Mouse (Mus musculus) gastrocnemius, adult 18-20 months (tissue): Measurements from ENCODE around the gene Il6. TPM values are rescaled to one million over a fixed set of nuclear protein-coding genes. Genes with fewer than 3 reads are reported as not detected.
"Not testable (repeated sequence)": the region's sequence is repeated elsewhere in the genome, so short reads cannot be mapped to it uniquely, and the experiment has no call there.

ENCODE experiments used
- DNase-seq: peaks from one replicate; pipeline ENCODE4 v3.0.0; 2021; ENCODE audit warnings: low spot score
- long read RNA-seq, 2 experiments: library from polyadenylated mRNA; stranded (forward); transcript quantifications; one replicate each; pipeline ENCODE4 v2.0.0; 2021
- total RNA-seq, 2 experiments: library from RNA; stranded (reverse); gene quantifications; 2 replicates each; pipeline ENCODE4 v1.2.3; 2021

Gene Il6
- under 1 TPM in 1 of 2 experiments, not detected in 1; 0.39 TPM for total RNA-seq
- long read RNA-seq, experiment 1 = 0 reads
- long read RNA-seq, experiment 2 = 0 reads

DNA sequence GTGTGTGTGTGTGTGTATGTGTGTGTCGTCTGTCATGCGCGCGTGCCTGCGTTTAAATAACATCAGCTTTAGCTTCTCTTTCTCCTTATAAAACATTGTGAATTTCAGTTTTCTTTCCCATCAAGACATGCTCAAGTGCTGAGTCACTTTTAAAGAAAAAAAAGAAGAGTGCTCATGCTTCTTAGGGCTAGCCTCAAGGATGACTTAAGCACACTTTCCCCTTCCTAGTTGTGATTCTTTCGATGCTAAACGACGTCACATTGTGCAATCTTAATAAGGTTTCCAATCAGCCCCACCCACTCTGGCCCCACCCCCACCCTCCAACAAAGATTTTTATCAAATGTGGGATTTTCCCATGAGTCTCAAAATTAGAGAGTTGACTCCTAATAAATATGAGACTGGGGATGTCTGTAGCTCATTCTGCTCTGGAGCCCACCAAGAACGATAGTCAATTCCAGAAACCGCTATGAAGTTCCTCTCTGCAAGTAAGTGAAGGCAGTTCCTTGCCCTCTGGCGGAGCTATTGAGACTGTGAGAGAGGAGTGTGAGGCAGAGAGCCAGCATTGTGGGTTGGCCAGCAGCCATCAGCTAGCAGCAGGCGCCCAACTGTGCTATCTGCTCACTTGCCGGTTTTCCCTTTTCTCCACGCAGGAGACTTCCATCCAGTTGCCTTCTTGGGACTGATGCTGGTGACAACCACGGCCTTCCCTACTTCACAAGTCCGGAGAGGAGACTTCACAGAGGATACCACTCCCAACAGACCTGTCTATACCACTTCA is at the start of gene Il6:
Gene Il6 (plus strand): TSS at position 389 of the 778 bp plus-strand sequence.
- peak; percentile 92 for DNase-seq

DNA sequence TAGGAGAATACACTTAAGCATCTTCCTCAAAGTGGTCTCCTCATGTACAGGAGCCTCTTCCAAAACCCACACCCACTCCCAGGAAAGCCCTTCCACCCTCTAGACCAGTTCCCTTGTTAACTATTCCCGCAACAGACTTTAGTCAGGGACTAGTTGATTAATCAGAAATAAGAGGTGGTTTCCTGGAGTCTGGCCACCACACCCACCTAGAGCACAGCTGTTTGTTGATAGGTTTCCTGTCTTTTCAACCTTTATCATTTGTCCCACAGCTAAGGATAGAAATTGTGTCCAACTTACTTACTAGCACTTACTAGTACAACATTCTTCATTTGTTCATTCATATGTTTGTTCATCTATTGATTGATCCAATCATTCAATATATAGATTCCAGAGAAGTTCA is 49.4 kb upstream of the Il6 start:
- DNase-seq = no peak

DNA sequence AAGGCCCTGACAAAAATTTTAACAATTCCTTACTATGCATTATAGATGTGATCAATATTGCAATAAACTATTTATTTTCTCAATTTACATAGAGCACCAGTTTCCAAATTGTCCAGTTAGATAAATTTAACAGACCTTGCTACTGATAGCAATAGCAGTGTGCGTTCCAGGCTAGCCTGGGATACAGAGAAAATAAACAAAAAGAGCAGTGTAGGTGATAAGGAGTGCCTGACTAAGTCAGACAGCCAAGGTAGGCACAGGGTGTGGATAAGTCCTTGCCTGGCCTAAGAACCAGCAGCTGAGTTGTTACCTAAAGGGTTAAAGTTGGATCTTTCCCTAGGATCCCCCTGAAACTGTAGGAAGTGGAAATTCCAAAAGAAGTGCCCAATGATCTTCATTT is 42.7 kb upstream of the Il6 start:
- no peak for DNase-seq

DNA sequence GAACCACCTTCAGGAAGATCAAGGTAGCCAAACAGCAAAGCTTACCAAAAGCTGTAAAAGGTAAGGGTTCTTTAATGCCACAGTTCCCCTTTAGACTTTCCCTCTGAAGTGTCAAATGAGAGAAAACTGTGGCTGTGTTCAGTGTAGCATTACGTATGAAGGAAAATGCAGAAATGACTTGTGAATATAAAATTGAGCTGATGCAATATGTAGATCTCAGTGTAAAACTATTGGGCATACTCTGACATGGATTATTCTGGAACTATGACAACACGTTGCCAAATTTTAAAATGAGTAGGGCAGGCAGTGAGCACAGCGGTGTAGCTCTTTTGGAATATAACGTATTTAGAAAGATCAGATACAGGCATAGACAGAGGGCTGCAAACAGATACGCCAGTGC is 40.1 kb upstream of the Il6 start:
- no peak for DNase-seq

DNA sequence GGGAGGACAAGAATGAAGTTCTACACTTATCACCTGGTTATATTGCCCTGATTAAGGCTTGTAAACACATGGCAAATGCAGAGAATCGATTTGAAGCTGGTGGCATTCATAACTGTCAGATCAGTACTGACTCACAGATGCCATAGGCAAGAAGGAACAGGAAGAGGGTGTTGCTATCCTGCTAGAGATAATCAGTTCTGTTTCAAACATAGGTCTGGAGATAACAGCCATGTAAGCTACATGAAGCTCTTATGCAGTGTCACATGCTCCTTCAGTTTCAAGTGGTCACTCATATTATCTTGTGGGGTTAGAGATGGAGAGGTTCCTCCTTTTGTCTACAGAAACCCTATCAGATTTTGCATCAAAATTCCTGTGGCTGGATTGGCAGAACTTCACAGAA is 39.4 kb upstream of the Il6 start:
- no peak for DNase-seq

DNA sequence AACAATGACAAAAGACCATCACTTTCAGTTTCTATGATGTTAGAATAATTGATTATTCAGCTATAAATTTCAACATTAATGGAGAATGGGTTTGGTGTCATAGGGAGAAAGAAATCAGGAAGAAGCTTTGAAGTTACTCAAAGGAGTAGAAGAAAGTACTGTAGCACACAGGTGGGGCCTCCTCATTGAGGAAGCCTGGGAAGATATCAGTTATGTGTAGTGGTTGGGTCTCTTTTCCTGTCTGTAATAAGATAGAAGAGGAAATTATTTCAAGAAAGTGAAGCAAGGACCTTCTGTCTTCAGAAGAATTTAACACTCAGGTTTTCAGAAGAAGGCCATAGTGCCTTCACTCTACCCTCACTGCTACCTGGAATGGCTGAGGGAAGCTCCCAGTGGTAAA is 38.8 kb upstream of the Il6 start:
- no peak for DNase-seq

DNA sequence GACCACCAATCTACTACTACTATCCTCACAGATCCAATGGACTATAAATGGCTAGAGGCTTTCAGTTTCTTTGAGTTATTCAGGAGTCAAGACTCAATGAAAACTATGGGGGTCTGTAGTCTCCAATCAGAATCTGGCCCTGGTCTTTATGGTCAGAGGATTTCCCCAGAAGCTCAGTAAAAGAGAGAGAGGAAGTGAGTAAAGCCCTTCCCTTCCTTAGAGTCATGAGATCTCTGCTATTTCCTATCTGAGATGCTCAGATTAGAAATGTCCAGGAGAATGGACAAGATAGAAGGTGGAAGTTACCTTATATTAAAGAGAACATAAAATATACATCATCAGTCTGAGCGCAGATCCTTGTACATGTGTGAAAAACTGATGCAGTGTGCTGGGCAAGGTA is 19.3 kb upstream of the Il6 start:
- no peak for DNase-seq

DNA sequence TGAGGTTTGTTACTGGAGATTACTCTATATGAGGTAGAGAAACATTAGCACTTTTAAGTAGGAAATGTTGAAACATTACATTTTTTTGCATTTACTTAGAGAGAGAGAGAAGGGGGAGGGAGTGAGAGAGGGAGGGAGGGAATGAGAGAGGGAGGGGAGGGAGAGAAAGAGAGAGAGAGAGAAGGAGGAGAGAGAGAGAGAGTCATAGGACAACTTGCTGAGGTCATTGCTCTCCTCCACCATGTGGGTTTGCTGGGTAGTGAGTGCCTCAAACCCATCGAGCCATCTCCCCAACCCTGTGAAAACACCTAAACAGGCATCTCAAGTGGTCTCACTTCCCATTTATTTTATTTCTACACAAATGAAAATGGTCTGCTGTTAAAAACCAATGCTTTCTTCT is 18.6 kb upstream of the Il6 start:
- no peak for DNase-seq

DNA sequence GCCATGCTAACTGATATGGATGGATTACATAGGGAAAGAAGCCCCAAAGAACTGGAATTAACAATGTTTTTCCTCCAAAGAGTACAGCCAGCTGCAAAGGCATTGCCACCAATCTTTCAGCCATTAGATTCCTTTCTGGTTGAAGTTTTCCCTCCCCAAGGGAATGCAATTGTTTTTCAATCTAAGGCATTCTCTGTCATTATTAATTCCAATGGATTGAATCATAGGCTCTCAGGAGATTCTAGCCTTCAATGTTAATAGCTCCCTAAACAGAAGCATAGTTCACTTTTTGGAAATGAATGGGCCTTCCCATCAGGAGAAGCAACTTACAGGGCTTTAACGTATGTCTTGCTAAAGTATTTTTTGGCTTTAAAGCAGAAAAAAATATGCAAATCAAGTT is 15.6 kb upstream of the Il6 start:
- DNase-seq = no peak

DNA sequence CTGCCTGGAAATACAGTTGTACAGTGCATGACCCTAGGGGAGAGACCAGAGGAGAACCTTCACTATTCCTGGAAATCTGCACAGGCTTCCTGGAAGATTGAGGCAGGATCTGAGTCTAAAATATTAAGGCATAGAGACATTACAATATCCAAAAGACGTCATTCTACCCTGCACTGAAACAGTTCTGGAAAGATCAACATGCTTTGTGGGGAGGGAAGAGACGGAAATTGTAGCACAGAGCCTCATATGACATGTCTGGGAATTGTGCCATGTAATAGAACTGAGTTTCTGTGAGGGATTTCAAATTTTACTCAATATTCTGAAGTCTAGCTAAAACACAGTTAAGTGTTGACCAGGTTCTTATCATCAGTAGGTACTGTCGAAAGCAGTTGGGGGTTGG is 12.0 kb upstream of the Il6 start:
- DNase-seq = no peak

DNA sequence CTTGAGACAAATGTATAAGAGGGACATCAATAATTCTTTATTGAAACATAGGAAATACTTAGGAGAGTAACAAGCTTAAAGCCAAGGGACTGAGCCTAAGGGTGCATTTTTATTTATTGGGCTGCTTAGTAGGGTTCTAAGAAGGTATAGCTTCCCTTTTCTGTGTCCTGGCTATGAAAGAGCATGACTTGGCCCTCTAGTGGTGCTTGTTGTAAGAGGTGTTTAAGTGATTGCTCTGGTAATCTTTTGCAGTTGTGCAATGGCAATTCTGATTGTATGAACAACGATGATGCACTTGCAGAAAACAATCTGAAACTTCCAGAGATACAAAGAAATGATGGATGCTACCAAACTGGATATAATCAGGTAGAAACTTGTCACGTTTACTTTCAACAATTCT is 1.7 kb downstream of the Il6 start:
- peak; percentile 8 for DNase-seq

DNA sequence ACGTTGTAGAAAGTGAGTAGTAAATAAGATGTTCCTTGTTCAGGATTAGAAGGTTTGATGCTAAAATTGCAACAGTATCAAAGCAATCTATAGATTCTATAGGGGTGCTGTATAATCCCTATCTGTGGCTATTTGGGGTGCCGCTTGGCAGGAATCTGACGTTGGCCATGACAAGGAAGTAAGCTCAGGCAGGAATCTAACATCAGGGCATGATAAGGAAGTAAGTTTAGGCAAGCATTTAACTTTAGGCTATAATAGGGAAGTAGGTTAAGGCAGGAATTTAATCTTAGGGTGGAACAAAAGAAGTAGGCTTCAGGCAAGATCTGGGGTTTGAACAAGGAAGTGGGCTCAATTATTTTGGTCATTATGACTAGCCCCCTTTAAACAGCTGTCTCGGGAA is 22.9 kb downstream of the Il6 start:
- not testable (repeated sequence) for DNase-seq

DNA sequence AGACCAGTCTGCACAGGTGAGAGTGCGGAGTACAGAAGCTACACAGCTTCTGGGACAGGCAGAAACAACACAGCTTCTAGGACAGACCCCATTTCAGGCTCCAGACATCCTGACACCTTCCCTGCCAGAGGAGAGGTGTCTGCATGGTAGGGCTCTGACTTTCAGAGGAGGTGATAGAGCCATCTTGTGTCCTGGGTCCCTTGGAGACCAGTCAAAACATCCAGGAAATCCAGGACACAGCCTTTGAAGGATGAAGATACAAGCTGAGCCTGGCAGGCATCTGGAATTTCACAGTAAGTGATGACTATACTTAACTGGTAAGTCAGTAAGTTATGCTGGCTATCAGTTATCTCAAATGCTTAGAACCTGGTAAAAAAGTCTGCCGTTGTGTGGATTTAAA is 24.2 kb downstream of the Il6 start:
- DNase-seq = not testable (repeated sequence)

DNA sequence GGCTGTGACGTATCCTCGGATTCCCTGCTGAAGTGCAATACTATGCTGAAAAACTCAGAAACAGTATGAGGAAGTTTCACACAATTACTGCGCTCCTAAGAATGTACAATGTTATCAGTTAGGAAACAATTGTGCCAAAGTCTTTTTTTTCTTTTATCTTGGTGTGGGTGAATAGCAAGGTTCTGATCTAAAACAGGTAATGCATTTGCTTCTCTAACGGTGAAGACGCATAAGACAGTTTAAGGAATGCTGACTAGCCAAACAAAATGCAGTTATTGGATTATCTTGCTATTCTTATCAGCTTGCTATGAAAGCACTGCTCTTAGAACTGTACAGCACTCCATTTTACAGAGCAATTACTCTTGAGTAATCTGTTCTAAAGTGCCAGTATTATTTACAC is 26.4 kb downstream of the Il6 start:
- DNase-seq = not testable (repeated sequence)

DNA sequence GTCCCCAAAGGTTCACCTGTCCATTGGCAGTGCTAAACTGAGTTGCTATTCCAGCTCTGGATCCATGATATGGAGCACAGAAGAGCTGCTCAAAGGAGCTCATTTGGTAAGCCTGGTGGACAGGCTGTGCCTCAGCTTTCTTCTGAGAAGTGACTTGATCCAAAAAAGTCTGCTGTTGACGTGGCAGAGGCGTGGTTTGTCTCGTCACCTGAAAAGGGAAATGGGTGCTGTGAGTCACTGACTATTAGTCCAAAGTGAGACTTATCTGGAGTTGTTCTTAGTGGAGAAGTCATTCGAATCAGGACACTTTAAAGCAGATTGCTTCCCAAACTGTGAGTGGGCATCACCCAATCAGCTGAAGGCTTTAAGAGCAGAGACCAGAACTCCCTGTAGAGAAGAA is 26.9 kb downstream of the Il6 start:
- DNase-seq = not testable (repeated sequence)

DNA sequence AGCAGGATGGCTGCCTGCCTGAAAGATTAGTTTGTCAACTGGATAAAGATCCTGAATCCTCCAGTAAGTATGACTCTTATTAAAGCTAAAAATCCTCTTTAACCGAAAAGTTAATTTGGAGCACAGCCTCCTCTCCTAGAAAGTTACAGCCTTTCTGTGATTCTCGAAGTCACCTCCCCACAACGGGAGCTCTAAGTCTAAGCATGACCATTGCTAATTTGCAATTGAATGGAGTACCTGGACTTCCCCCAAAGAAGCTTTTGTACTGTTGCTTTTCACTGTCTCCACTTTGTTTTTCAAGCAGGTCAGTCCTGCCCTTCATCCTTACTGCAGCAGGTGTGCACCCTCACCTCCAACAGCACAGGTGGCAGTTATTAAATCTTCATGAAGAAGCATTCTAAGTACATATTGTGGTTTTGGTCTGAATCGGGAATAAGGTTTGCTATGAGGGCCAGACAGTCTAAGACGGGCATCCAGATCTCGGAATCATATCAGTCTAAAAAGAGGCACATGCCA is 45.4 kb downstream of the Il6 start:
- no peak for DNase-seq

DNA sequence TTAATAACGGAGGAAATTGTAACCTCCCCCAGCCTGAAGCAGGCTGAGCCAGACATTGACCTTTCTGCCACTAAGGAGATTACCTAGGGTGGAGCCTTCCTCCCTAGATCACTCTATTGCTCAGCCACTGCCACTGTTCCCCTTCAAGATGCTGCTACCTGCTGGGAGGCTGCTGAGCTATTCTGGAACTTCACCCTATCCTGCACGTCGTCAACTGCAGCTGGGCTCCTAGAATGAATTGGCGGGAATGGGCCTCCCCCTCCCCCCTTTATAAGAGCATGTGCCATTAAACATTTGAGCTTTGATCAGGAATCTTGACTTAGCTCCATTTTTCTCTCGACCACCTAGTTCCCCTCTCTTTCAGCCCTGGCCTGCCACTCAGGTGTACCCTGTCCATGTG is 46.7 kb downstream of the Il6 start:
- DNase-seq = not testable (repeated sequence)

DNA sequence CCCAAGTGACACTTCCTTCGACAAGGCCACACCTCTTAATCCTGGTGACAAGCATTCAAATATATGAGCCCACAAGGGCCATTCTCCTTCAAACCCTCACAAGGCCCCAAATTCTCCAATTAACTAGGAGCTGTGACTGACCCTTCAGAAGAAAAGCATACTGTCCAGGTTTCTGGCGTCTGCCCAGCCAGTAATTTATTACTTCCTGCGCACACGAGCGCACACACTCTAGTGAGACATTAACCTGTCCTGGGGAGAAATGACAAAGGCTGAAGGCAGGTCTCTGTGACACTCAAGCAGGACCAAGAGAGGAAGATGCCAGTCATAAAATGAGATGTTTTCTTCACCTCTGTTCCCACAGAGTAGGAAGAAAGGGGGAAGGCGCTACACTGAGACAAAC is 54.8 kb downstream of the Il6 start:
- no peak for DNase-seq

Other genes starting within 250 kb of the Il6 start
- gene Tyms, start 60.5 kb downstream of the Il6 start, total RNA-seq = 1 to 10 TPM in 1 of 2 experiments, under 1 TPM in 1; 0.39 to 2.2 TPM
- not detected for gene Garem2, start 92.0 kb downstream of the Il6 start, total RNA-seq
- gene 3110082J24Rik, start 93.0 kb downstream of the Il6 start, total RNA-seq = not detected
- 100 to 1,000 TPM; 326 to 396 TPM for gene Hadha, start 142.0 kb downstream of the Il6 start, total RNA-seq
- gene Hadhb, start 142.1 kb downstream of the Il6 start, total RNA-seq = 100 to 1,000 TPM; 403 to 518 TPM
- gene Adgrf3, start 192.6 kb downstream of the Il6 start, total RNA-seq = not detected
- 1 to 10 TPM; 8.3 to 9.1 TPM for gene Selenoi, start 219.5 kb downstream of the Il6 start, total RNA-seq